Mouse (Mus musculus) forebrain, embryonic 14.5 days (tissue): ENCODE measurements around the gene Cyp2e1. TPM values are rescaled to one million over a fixed set of nuclear protein-coding genes. Genes with fewer than 3 reads are reported as not detected.

ENCODE experiments used
- ATAC-seq: fragments of 200-750 bp; cut with Nextera tagmentation; 2 replicates; pipeline ENCODE4 v1.8.0; 2017; ENCODE audit warnings: mild to moderate bottlenecking, moderate library complexity
- DNase-seq: peaks from one replicate; pipeline ENCODE4 v3.0.0-alpha.2; 2015; ENCODE audit warnings: low spot score
- H3K27ac ChIP-seq: fragments of 300-500 bp; sonication (generic); 2 replicates; pipeline ENCODE4 v1.5.1; 2014; ENCODE audit warnings: low read depth, mild to moderate bottlenecking, control low read depth, low read length, moderate library complexity
- H3K27me3 ChIP-seq: fragments of 300-500 bp; sonication (generic); replicated peaks from 2 replicates; pipeline ENCODE4 v1.6.1; 2014; ENCODE audit warnings: low read length, control low read depth, mixed read lengths; ENCODE audit not compliant: control insufficient read depth, insufficient read depth
- H3K36me3 ChIP-seq: fragments of 300-500 bp; sonication (generic); 2 replicates; pipeline ENCODE4 v1.6.1; 2014; ENCODE audit warnings: low read length, control low read depth; ENCODE audit not compliant: control insufficient read depth, insufficient read depth
- H3K4me1 ChIP-seq: fragments of 300-500 bp; sonication (generic); 2 replicates; pipeline ENCODE4 v1.6.1; 2014; ENCODE audit warnings: antibody characterized with exemption, low read length, control low read depth; ENCODE audit not compliant: control insufficient read depth, insufficient read depth
- H3K4me2 ChIP-seq: fragments of 300-500 bp; sonication (generic); 2 replicates; pipeline ENCODE4 v1.6.1; 2014; ENCODE audit warnings: mild to moderate bottlenecking, control low read depth, low read length
- H3K4me3 ChIP-seq: fragments of 300-500 bp; sonication (generic); 2 replicates; pipeline ENCODE4 v1.5.1; 2014; ENCODE audit warnings: low read depth, low read length, control low read depth
- H3K9ac ChIP-seq: fragments of 300-500 bp; sonication (generic); 2 replicates; pipeline ENCODE4 v1.6.1; 2014; ENCODE audit warnings: mild to moderate bottlenecking, low read length, control low read depth, moderate library complexity
- H3K9me3 ChIP-seq: fragments of 300-500 bp; sonication (generic); replicated peaks from 2 replicates; pipeline ENCODE4 v1.6.1; 2016; ENCODE audit warnings: low read length, control low read depth, mixed read lengths; ENCODE audit not compliant: control insufficient read depth
- WGBS: fragments of 180-500 bp; shearing (Covaris S2); extraction: QIAGEN DNeasy Blood & Tissue Kit; methylation state at CpG from one replicate; pipeline ENCODE4 v1.1.7; 2014; 5-methylcytosine and 5-hydroxymethylcytosine counted together
- polyA plus RNA-seq: library from polyadenylated mRNA; unstranded; fragments of >200 nt; fragmentation: Nextera tagmentation; extraction: Ambion mirVana; gene quantifications from 2 replicates; pipeline ENCODE4 v1.2.1, GENCODE M21; 2014

Gene Cyp2e1
- polyA plus RNA-seq, 1 experiment from 2014 or later: not detected

GRCm38 (mm10) chr7:140798212-140798611 is 34.7 kb downstream of the Cyp2e1 start:
- DNase-seq (no peak), ATAC-seq (no peak)
- no peak overlapping the region for H3K27ac ChIP-seq
- H3K9ac ChIP-seq: no peak overlapping the region
- H3K9me3 ChIP-seq: no peaks in the 10 kb centered on the region
- no peaks in the 10 kb centered on the region for H3K27me3 ChIP-seq
- H3K36me3 ChIP-seq: no peaks in the 10 kb centered on the region
- no peaks in the 10 kb centered on the region for H3K4me1 ChIP-seq
- H3K4me3 ChIP-seq: no peak overlapping the region
- 70% methylated on average over 2 of the region's 2 CpGs for WGBS
- no peak overlapping the region for H3K4me2 ChIP-seq

- WGBS: 70% methylated on average over 6 of the region's 6 CpGs
- no peaks in the 10 kb centered on the region for H3K9me3 ChIP-seq
- H3K9ac ChIP-seq: no peak overlapping the region
- DNase-seq (no peak), ATAC-seq (no peak)
- H3K4me1 ChIP-seq: no peaks in the 10 kb centered on the region
- H3K4me3 ChIP-seq: no peak overlapping the region
- H3K4me2 ChIP-seq: no peak overlapping the region
- no peaks in the 10 kb centered on the region for H3K36me3 ChIP-seq
- H3K27me3 ChIP-seq: no peaks in the 10 kb centered on the region
- no peak overlapping the region for H3K27ac ChIP-seq
These were observed 39.1 kb downstream of the Cyp2e1 start for GRCm38 (mm10) chr7:140802629-140803028.

DNA sequence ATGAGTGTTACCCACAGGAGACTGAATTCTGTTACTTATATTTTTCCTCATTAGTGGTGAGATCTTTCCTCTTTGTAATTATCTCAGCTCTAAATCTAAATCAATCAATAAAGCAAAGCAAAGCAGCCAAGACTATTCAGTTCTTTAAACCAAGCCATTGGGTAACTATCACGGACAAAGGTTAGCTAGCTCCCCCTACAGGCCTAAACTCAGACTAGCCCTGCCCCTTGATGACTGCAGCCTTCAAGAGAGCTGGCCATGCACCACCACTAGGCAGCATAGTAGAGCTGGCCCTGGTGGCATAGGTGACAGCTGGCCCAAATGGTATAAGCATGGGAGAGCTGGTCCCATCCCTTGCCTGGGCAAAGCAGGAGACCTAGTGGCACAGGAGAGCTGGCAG is 42.2 kb downstream of the Cyp2e1 start:
- H3K4me3 ChIP-seq: no peak overlapping the region
- no peaks in the 10 kb centered on the region for H3K4me1 ChIP-seq
- H3K27ac ChIP-seq: no peak overlapping the region
- ATAC-seq: no peak
- no peaks in the 10 kb centered on the region for H3K9me3 ChIP-seq
- peaks cover 3% of the 10 kb centered on the region; the same call in 1 of the 2 replicates for H3K36me3 ChIP-seq
- H3K9ac ChIP-seq: no peak overlapping the region
- H3K27me3 ChIP-seq: no peaks in the 10 kb centered on the region
- peak; percentile 16 for DNase-seq
- H3K4me2 ChIP-seq: no peak overlapping the region
- WGBS: 17% methylated on average over 1 of the region's 1 CpGs

DNA sequence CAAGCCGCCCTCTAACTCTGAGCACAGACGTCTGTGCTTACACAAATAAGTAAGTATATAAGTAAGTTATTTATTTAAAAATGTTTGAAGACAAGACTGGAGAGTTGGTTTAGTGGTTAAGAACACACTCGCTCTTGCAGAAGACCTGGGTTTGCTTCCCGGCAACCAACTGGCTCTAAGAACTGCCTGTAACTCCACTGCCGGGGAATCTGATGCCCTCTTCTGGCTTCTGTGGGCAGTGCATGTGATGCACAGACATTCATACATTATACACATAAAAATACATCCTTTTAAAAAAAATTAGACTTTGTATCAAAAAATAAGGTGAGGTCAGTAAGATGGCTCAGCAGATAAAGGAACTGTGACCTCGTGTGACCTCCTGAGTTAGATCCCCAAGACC is 47.0 kb downstream of the Cyp2e1 start:
- no peak overlapping the region for H3K4me3 ChIP-seq
- no peak overlapping the region for H3K27ac ChIP-seq
- no peak overlapping the region for H3K4me2 ChIP-seq
- DNase-seq (no peak), ATAC-seq (no peak)
- H3K27me3 ChIP-seq: no peaks in the 10 kb centered on the region
- H3K36me3 ChIP-seq: peaks cover 21% of the 10 kb centered on the region
- H3K4me1 ChIP-seq: no peaks in the 10 kb centered on the region
- 90% methylated on average over 6 of the region's 6 CpGs for WGBS
- no peak overlapping the region for H3K9ac ChIP-seq
- no peaks in the 10 kb centered on the region for H3K9me3 ChIP-seq

DNA sequence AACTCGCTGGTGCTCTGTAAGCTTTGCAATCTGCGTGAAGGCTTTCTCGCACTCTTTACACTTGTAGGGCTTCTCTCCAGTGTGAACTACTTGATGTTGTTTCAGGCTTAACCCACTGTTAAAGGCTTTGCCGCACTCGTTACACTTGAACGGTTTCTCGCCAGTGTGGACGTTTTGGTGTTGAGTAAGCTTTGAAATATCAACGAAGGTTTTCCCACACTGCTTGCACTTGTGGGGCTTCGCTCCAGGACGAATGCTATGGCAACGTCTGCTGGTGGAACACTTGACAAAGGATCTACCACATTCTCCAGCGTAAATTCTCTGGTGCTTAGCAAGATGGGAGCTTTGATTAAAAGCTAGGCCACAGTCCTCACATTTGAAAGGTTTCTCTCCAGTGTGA is 48.2 kb downstream of the Cyp2e1 start:
- H3K27me3 ChIP-seq: no peaks in the 10 kb centered on the region
- H3K4me2 ChIP-seq: no peak overlapping the region
- no peak overlapping the region for H3K27ac ChIP-seq
- no peaks in the 10 kb centered on the region for H3K9me3 ChIP-seq
- H3K4me3 ChIP-seq: no peak overlapping the region
- no peaks in the 10 kb centered on the region for H3K4me1 ChIP-seq
- H3K9ac ChIP-seq: no peak overlapping the region
- no peak for DNase-seq
- H3K36me3 ChIP-seq: peaks cover 21% of the 10 kb centered on the region
- 85% methylated on average over 13 of the region's 13 CpGs for whole genome bisulfite sequencing
- no peak for ATAC-seq

GRCm38 (mm10) chr7:140812850-140813249 is 49.3 kb downstream of the Cyp2e1 start:
- DNase-seq (no peak), ATAC-seq (no peak)
- Histone ChIP-seq H3K4me2 (no peak overlapping the region), H3K4me3 (no peak overlapping the region), H3K27me3 (no peaks in the 10 kb centered on the region), H3K9me3 (no peaks in the 10 kb centered on the region), H3K27ac (no peak overlapping the region), H3K9ac (no peak overlapping the region), H3K4me1 (no peaks in the 10 kb centered on the region), H3K36me3 (peaks cover 21% of the 10 kb centered on the region)
- 90% methylated on average over 12 of the region's 12 CpGs for WGBS

GRCm38 (mm10) chr7:140820173-140820572 is 56.6 kb downstream of the Cyp2e1 start:
- no peaks in the 10 kb centered on the region; the same call in 1 of the 2 replicates for H3K36me3 ChIP-seq
- no peak for DNase-seq
- WGBS: 71% methylated on average over 4 of the region's 4 CpGs
- H3K4me1 ChIP-seq: no peaks in the 10 kb centered on the region
- H3K4me2 ChIP-seq: no peak overlapping the region
- no peaks in the 10 kb centered on the region for H3K9me3 ChIP-seq
- no peak for ATAC-seq
- no peaks in the 10 kb centered on the region for H3K27me3 ChIP-seq
- H3K4me3 ChIP-seq: no peak overlapping the region
- no peak overlapping the region for H3K9ac ChIP-seq
- H3K27ac ChIP-seq: no peak overlapping the region

DNA sequence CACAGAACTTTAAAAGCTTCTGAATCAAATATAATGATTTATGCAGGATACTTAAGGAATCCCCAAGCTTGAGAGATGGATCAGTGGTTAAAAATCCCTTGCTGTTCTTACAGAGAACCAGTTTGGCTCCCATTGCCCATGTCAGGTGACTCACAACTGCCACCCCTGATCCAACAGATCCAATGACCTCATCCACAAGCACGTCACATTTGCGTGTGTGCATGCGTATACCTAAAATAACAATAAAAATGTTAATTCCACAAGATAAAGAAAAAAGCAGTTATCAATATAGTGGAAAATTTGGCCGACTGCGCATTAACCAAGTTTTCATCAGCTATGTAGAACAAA is 57.7 kb downstream of the Cyp2e1 start:
- ATAC-seq (0 out of 2 replicates have a peak, but pooled peaks have one; percentile 10), DNase-seq (no peak)
- no peaks in the 10 kb centered on the region; the same call in 1 of the 2 replicates for H3K36me3 ChIP-seq
- peak overlapping the region; percentile 70 for H3K9ac ChIP-seq
- H3K27ac ChIP-seq: 0 out of 2 replicates have a peak overlapping the region, but pooled peaks have one; percentile 80
- H3K4me3 ChIP-seq: peak overlapping the region; percentile 48
- no peaks in the 10 kb centered on the region for H3K9me3 ChIP-seq
- peak overlapping the region; percentile 72 for H3K4me2 ChIP-seq
- H3K27me3 ChIP-seq: no peaks in the 10 kb centered on the region
- 42% methylated on average over 5 of the region's 5 CpGs for WGBS
- no peaks in the 10 kb centered on the region for H3K4me1 ChIP-seq

GRCm38 (mm10) chr7:140821653-140822329 is 58.3 kb downstream of the Cyp2e1 start, which contains the start of gene Zfp941:
Zfp941 (minus strand) TSS chr7:140822178.
- Histone ChIP-seq H3K36me3 (no peaks in the 10 kb centered on the region; the same call in 1 of the 2 replicates), H3K4me2 (peak within 1 kb of the TSS; percentile 72), H3K9ac (peak within 1 kb of the TSS; percentile 70), H3K27ac (peak within 1 kb of the TSS; percentile 80), H3K4me3 (peak within 1 kb of the TSS; percentile 48), H3K9me3 (no peaks in the 10 kb centered on the region), H3K27me3 (no peaks in the 10 kb centered on the region; the same call in 1 of the 2 replicates), H3K4me1 (no peaks in the 10 kb centered on the region)
- DNase-seq: peak; percentile 87
- 1% methylated on average over 21 of the region's 21 CpGs for WGBS
- peak; percentile 92 for ATAC-seq
